Mouse (Mus musculus): ENCODE results near the gene Hspa14.

Gene Hspa14

GRCm38 (mm10) chr2:3512552-3513454 is at the start of gene Hspa14, which contains the start of the genes Gm45902 and Cdnf:
TSS of gene Hspa14 (minus strand) at chr2:3512814.
TSS of gene Gm45902 (minus strand) at chr2:3512790.
TSS of gene Cdnf (plus strand) at chr2:3513030.
- peak; percentile 99 for DNase-seq

- DNase-seq = peak; percentile 74
These were observed 34.0 kb upstream of the Hspa14 start for GRCm38 (mm10) chr2:3546588-3546987.

DNA sequence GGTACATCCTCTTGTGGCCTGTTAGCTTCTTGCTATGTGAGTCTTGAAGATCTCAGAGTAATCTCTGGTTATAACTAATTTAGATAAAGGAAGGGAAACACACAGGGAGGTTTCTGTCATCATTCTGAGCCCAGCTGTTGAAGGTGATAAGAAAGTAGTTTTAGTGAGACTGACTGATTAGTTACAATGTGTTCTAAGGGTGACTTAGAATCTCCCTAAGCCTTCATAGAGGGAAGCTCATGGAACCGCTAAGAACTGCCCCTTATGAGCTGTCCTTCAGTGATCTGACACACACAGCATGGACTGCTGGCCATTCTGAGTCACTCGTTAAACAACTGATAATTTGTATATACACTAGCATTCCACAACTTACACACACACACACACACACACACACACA is 33.4 kb upstream of the Hspa14 start:
- DNase-seq = no peak

- DNase-seq = no peak
These were observed 28.9 kb upstream of the Hspa14 start for GRCm38 (mm10) chr2:3541307-3542079.

DNA sequence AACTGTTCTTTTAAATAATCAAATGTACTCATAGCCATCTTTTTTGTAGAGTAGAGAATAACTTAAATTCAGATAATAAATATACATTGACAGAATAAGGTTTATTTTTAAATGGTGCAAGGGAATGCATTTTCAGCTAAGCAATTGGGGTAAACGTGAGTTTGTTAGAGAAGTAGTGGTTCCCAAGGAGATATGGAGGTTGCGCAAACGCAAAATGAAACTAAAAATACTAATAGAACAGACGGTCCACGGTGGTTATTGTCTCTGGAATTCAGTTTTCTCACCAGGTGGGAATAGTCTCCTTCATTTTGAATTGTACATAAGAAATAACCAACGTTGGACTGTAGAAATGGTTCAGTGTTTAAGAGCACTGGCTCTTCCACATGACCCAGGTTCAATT is 13.7 kb upstream of the Hspa14 start:
- DNase-seq = no peak

DNA sequence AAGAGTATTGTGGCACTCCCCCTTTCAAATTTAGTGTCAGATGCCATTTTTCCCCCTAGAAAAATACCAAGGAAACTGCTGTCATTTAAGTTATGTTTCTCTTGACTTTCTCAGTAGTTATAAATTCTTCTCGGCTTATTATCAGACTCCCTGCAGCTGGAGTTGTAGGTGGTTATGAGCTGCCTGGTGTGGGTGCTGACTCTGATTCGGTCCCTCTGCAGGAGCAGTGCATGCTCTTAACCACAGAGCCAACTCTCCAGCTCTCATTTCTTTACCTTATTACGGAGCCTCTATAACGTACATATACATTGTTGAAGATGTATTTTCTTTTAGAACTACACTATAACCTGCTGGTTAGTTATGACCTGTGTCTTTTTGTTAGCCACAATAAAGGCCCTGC is 9.9 kb upstream of the Hspa14 start:
- no peak for DNase-seq

- DNase-seq = peak; percentile 75
These were observed 538 bp downstream of the Hspa14 start for GRCm38 (mm10) chr2:3512076-3512475.

GRCm38 (mm10) chr2:3500886-3501285 is 11.7 kb downstream of the Hspa14 start:
- no peak for DNase-seq

- no peak for DNase-seq
These were observed 13.1 kb downstream of the Hspa14 start for GRCm38 (mm10) chr2:3499543-3499942.

DNA sequence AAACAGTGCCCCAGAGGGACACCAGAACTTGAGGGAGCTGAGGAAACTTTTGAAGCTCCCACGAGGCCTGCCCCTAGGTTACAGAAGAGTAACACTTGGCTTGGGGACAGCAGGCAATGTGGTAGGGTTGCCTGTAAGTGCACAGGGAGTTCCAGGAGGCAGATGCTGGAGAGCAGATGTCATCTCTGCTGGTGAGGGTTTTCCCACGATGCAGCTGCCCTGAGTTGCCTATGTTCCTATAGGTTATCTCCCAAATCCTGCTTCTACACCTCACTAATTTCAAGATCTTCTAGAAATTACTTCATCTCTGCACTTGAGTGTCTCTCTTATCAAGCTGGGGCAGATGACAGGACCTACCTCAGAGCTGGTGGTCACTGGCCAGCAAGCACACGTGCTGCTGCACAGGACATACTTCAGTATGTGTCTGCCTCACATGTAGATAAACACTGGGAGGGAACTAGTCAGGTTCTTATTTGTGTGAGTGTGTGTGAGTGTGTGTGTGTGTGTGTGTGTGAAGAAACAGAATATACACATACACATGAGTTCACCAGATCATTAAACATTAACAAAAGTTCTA is 18.7 kb downstream of the Hspa14 start:
- no peak for DNase-seq

- no peak for DNase-seq
These were observed 22.8 kb downstream of the Hspa14 start for GRCm38 (mm10) chr2:3489816-3490215.

GRCm38 (mm10) chr2:3480239-3480638 is 32.4 kb downstream of the Hspa14 start:
- no peak for DNase-seq

DNA sequence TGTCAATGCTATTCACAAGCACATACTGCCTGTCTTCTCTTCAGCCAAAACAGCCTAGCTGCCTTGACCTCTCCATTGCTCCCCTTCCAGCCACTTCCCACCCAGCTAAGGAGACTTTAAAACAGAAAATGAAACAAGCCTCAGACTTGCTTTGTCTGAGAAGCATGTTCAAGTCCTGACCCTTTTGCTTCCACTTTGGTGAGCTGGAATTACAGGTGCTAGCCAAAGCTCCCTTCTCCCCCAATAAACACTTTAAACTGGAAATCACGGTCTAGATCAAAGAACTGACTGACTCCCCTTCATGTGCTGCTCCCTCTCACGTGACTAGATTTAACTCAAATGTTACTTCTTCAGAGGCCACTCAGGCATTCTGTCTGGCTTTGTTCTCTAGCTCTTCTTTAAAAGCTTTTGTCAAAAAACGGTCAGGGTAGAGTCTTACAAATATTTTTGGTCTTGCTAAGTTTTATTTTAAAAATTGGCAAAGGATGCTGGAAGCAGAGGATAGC is 36.8 kb downstream of the Hspa14 start:
- DNase-seq = no peak

DNA sequence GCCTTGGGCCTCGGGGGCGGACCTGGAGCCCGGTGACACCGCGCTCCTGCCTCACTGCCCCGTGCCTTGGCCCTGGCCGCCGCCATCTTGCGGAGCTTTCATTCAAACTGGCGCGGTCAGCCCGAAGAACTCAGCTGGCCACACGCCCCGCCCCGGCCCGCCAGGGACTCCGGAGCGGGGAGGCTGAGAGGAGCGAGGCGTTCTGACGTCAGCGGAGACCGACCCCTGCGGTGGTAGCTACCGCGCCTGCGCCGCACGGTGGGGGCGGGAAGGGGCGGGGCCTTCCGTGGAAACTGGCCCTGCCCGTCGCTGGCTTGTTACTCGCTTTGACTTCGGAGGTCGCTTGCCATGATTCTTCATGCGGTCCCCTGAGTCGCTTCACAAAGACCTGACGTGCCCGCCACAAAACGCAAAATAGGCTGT is 37.7 kb downstream of the Hspa14 start, which contains the start of gene Suv39h2:
Gene Suv39h2 (minus strand): TSS at position 171 of the 423 bp plus-strand sequence.
- DNase-seq = peak; percentile 98

DNA sequence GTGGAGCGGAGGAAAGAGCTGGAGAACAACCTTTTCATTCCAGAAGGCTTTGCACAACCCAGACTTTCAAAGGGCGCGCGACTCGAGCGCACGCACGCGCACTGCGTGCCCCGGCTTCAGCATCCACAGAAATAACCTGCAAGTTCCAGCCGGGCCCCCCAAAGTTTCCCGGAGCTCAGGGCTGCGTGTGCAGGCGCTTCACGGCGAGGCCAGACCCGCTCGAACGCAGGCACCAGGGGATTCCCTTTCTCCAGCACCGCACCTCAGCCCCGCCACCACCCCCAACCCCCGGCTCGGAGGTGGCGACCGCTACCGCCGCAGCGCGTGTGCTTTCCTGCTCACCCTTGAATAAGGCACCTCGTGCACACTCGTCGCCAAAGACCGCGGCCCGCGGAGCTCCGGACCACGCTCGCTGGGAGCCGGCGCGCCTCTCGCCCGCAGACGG is 38.2 kb downstream of the Hspa14 start:
- DNase-seq = peak; percentile 84

DNA sequence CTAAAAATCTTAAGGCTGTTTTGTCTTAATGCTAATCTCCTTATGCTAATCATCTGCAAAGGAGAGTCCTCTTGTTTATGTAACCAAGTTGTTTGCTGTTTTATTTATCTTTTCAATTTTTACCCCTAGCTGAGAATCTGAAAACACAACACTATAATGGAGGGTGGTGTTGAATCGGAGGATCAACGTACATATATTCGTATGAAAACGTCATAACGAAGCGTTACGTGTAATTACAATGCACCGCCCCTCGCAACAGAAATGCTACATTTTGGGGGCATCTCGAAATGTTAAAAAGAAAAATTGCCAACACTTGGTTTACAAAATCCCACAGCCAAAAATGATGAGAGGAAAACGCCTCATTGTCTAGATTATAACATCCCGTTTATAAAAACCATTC is 38.7 kb downstream of the Hspa14 start:
- DNase-seq = peak; percentile 49

DNA sequence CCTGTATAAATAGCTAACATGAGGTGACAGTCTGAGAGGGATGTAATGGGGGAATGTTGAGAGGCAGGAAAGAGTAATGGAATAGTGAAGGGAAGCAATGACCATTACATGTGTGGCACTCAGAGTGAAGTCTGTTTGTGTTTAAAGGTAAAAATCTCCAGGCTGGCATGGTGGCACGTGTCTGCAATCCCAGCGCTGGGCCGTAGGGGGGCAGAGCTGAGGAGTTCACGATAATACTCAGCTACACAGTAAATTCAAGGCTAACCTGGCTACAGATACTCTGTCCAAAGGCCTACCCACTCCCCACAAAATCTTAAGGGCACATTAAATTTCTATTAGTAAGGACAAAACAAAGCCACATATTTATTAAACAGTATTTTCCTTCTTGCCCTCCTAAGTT is 56.0 kb downstream of the Hspa14 start:
- peak; percentile 5 for DNase-seq

DNA sequence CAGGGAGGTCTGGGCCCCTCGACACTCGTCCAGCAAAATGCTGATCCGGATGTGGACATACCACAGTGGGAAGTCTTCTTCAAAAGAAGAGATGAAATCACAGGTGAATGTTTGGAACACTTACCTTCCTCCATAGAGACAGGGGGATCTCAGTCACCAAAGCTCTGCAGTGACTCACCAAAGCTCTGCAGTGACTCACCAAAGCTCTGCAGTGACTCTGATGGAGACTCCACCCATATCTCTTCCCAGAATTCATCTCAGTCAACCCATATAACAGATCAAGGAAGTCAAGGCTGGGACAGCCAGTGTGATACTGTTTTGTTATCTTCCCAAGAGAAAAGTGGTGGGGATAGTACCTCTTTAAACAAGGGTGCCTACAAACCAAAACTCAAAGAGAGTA is 59.5 kb downstream of the Hspa14 start:
- DNase-seq = no peak

GRCm38 (mm10) chr2:3449431-3449830 is 63.2 kb downstream of the Hspa14 start:
- DNase-seq = no peak

DNA sequence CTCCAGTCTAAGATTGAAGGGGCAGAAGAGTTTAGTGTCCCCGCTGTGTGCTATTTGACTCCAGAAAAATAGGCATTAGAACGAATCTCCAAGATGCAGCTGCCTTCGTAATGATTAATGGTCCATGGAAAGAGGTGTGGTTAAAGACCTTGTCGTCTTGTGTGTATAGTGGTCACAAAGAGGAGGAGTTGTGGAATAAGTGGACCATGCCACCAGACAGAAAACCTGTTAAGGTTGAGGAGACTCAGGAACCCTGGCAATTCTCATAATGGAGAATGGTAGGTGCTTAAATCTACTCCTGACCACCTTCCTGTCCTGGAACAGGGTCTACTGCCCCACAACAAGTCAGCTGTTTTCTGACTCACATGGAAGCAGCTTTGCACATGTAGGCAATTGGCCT is 66.6 kb downstream of the Hspa14 start:
- DNase-seq = no peak

- DNase-seq = no peak
These were observed 68.4 kb downstream of the Hspa14 start for GRCm38 (mm10) chr2:3444206-3444605.
